Mouse (Mus musculus): ENCODE measurements around the gene Pex5. TPM values are rescaled to one million over a fixed set of nuclear protein-coding genes. Genes with fewer than 3 reads are reported as not detected.
"Not testable (repeated sequence)": the region's sequence is repeated elsewhere in the genome, so short reads cannot be mapped to it uniquely, and the experiment has no call there.

The Pex5 gene
- polyA plus RNA-seq, 1 experiment: 53.7 TPM

GRCm38 (mm10) chr6:124430784-124431495, 16.1 kb upstream of the Pex5 start:
- TF ChIP-seq CTCF (IDR thresholded peaks at IDR 0.05; ENCODE audit: extremely low read depth, insufficient read depth, low read length): no peak
- no peak for TF ChIP-seq POLR2A (IDR thresholded peaks at IDR 0.05; ENCODE audit: extremely low read depth, insufficient read depth, low read length)
- Histone ChIP-seq H3K4me1 (ENCODE audit: control insufficient read depth, insufficient read depth, low read length) (peaks cover 8% of the 10 kb centered on the region), H3K4me3 (ENCODE audit: insufficient read depth, low read length) (no peak overlapping the region), H3K27ac (ENCODE audit: insufficient read depth, low read length) (no peak overlapping the region)

GRCm38 (mm10) chr6:124430379-124430778, 15.5 kb upstream of the Pex5 start:
- Histone ChIP-seq H3K4me1 (ENCODE audit: control insufficient read depth, insufficient read depth, low read length) (peaks cover 8% of the 10 kb centered on the region), H3K4me3 (ENCODE audit: insufficient read depth, low read length) (no peak overlapping the region), H3K27ac (ENCODE audit: insufficient read depth, low read length) (no peak overlapping the region)
- TF ChIP-seq POLR2A (IDR thresholded peaks at IDR 0.05; ENCODE audit: extremely low read depth, insufficient read depth, low read length): no peak
- TF ChIP-seq CTCF (IDR thresholded peaks at IDR 0.05; ENCODE audit: extremely low read depth, insufficient read depth, low read length): no peak

- Histone ChIP-seq H3K4me1 (ENCODE audit: control insufficient read depth, insufficient read depth, low read length) (peaks cover 8% of the 10 kb centered on the region), H3K27ac (ENCODE audit: insufficient read depth, low read length) (peak overlapping the region; percentile 6), H3K4me3 (ENCODE audit: insufficient read depth, low read length) (no peak overlapping the region)
- TF ChIP-seq CTCF (IDR thresholded peaks at IDR 0.05; ENCODE audit: extremely low read depth, insufficient read depth, low read length) (no peak), POLR2A (IDR thresholded peaks at IDR 0.05; ENCODE audit: extremely low read depth, insufficient read depth, low read length) (no peak)
Measured at GRCm38 (mm10) chr6:124427791-124428576, 13.1 kb upstream of the Pex5 start.

DNA sequence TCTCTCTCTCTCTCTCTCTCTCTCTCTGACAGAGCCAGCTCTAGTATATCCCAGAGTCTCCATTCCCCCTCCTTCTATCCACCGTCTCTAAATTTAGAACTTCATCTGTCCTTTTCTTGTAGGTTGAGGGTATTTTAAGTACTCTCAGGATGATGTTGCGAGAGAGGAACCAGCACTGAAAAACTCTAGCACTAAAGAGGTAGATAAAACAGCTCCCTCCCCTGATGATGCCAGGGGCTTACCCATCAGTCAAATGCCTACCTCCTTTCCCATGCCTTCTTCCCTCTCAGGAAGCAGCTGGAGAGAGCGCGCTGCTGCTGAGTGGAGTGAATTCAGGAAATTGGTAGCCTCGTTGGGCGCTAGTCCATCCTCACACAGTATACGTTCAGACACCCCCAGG, 12.4 kb upstream of the Pex5 start:
- Histone ChIP-seq H3K4me3 (ENCODE audit: insufficient read depth, low read length) (no peak overlapping the region), H3K4me1 (ENCODE audit: control insufficient read depth, insufficient read depth, low read length) (peaks cover 8% of the 10 kb centered on the region), H3K27ac (ENCODE audit: insufficient read depth, low read length) (peak overlapping the region; percentile 6; the same call in 1 of the 2 replicates)
- TF ChIP-seq POLR2A (IDR thresholded peaks at IDR 0.05; ENCODE audit: extremely low read depth, insufficient read depth, low read length): no peak
- TF ChIP-seq CTCF (IDR thresholded peaks at IDR 0.05; ENCODE audit: extremely low read depth, insufficient read depth, low read length): no peak

DNA sequence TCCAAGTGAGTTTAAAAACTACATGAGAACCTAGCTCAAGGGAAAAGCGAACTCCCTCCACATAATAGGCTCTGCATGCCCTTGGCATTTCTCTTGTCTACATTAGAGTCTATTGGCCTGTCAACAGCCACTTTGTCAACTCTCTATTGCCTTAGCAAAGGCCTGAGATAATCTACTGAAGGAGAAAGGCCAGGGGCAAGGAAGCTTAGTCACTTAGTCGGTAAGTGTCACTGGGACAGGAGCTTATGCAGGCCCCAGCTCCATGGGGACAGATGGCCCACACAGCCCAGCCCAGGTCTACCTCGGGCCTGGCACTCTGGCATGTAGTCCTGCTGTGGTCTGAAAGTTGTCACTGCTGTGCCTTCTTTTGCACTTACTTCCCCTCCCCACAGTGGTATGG, 11.7 kb upstream of the Pex5 start:
- TF ChIP-seq CTCF (IDR thresholded peaks at IDR 0.05; ENCODE audit: extremely low read depth, insufficient read depth, low read length) (no peak), POLR2A (IDR thresholded peaks at IDR 0.05; ENCODE audit: extremely low read depth, insufficient read depth, low read length) (no peak)
- Histone ChIP-seq H3K4me1 (ENCODE audit: control insufficient read depth, insufficient read depth, low read length) (peaks cover 8% of the 10 kb centered on the region), H3K4me3 (ENCODE audit: insufficient read depth, low read length) (no peak overlapping the region), H3K27ac (ENCODE audit: insufficient read depth, low read length) (peak overlapping the region; percentile 41; the same call in 1 of the 2 replicates)

GRCm38 (mm10) chr6:124425523-124425922, 10.7 kb upstream of the Pex5 start:
- Histone ChIP-seq H3K4me1 (ENCODE audit: control insufficient read depth, insufficient read depth, low read length) (peaks cover 8% of the 10 kb centered on the region), H3K27ac (ENCODE audit: insufficient read depth, low read length) (no peak overlapping the region), H3K4me3 (ENCODE audit: insufficient read depth, low read length) (no peak overlapping the region)
- TF ChIP-seq CTCF (IDR thresholded peaks at IDR 0.05; ENCODE audit: extremely low read depth, insufficient read depth, low read length) (no peak), POLR2A (IDR thresholded peaks at IDR 0.05; ENCODE audit: extremely low read depth, insufficient read depth, low read length) (no peak)

DNA sequence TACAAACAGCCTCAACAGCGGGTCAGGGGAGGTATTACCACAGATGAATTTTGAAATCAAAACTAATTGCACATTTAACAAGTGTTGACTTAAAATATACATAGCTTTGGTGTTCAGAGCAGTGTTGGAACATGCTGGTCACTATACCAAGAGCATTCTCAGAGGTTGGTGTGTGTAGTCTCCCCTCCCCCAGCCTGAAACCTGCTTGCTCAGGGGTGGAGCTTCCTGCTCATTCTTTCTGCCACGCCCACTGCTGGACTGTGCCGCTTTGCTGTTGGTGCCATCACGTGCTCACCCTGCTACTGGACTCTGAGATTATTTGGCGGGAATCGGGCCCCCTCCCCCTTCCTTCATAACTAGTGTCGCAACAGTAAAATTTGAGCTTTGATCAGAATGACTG, 10.2 kb upstream of the Pex5 start:
- not testable (repeated sequence) for H3K4me1 ChIP-seq (ENCODE audit: control insufficient read depth, insufficient read depth, low read length); H3K27ac ChIP-seq (ENCODE audit: insufficient read depth, low read length); H3K4me3 ChIP-seq (ENCODE audit: insufficient read depth, low read length)

- TF ChIP-seq CTCF (IDR thresholded peaks at IDR 0.05; ENCODE audit: extremely low read depth, insufficient read depth, low read length) (no peak), POLR2A (IDR thresholded peaks at IDR 0.05; ENCODE audit: extremely low read depth, insufficient read depth, low read length) (no peak)
- H3K4me3 ChIP-seq (ENCODE audit: insufficient read depth, low read length): no peak overlapping the region
- H3K4me1 ChIP-seq (ENCODE audit: control insufficient read depth, insufficient read depth, low read length): peaks cover 8% of the 10 kb centered on the region
- no peak overlapping the region for H3K27ac ChIP-seq (ENCODE audit: insufficient read depth, low read length)
Measured at GRCm38 (mm10) chr6:124424068-124424498, 9.2 kb upstream of the Pex5 start.

DNA sequence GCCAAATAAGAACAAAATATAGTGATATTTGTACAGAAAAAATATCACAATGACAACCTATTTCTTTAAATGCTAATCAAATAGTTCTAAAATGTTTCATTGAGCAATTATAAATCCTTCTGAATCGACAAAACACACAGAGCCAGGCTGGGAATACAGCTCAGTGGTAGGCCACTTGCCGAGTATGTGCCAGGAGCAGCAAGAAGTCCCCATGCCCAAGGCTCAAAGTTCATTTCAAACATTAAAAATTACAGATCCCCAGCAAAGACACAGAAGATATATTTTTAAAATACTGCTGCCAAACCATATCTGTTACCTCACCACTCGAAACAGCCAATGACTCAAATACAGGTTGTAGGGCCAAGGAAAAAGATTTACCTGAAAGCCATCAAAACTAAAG, 3.8 kb upstream of the Pex5 start:
- no peaks in the 10 kb centered on the region for H3K4me1 ChIP-seq (ENCODE audit: control insufficient read depth, insufficient read depth, low read length)
- H3K4me3 ChIP-seq (ENCODE audit: insufficient read depth, low read length): no peak overlapping the region
- no peak overlapping the region for H3K27ac ChIP-seq (ENCODE audit: insufficient read depth, low read length)
- TF ChIP-seq CTCF (IDR thresholded peaks at IDR 0.05; ENCODE audit: extremely low read depth, insufficient read depth, low read length): no peak
- no peak for TF ChIP-seq POLR2A (IDR thresholded peaks at IDR 0.05; ENCODE audit: extremely low read depth, insufficient read depth, low read length)

All from cortical plate, adult 2 months (tissue).